Mouse (Mus musculus) lung, embryonic 14.5 days (tissue): ENCODE results near the gene Prkcb. TPM values are rescaled to one million over a fixed set of nuclear protein-coding genes. Genes with fewer than 3 reads are reported as not detected.

ENCODE experiments used
- ATAC-seq: fragments of 200-750 bp; cut with Nextera tagmentation; 2 replicates; pipeline ENCODE4 v1.8.0; 2017; ENCODE audit warnings: mild to moderate bottlenecking, moderate TSS enrichment, moderate library complexity; ENCODE audit not compliant: insufficient read depth
- DNase-seq: peaks from one replicate; pipeline ENCODE4 v3.0.0-alpha.2; 2015
- H3K27ac ChIP-seq: fragments of 300-500 bp; sonication (generic); 2 replicates; pipeline ENCODE4 v1.5.1; 2014; ENCODE audit warnings: low read depth, mild to moderate bottlenecking, moderate library complexity
- H3K27me3 ChIP-seq: fragments of 300-500 bp; sonication (generic); 2 replicates; pipeline ENCODE4 v1.6.1; 2014; ENCODE audit warnings: low read length, control low read depth; ENCODE audit not compliant: insufficient read depth
- H3K36me3 ChIP-seq: fragments of 300-500 bp; sonication (generic); 2 replicates; pipeline ENCODE4 v1.6.1; 2014; ENCODE audit warnings: control low read depth; ENCODE audit not compliant: insufficient read depth
- H3K4me1 ChIP-seq: fragments of 300-500 bp; sonication (generic); 2 replicates; pipeline ENCODE4 v1.6.1; 2014; ENCODE audit warnings: antibody characterized with exemption, control low read depth; ENCODE audit not compliant: insufficient read depth
- H3K4me2 ChIP-seq: fragments of 300-500 bp; sonication (generic); 2 replicates; pipeline ENCODE4 v1.6.1; 2014; ENCODE audit warnings: mild to moderate bottlenecking
- H3K4me3 ChIP-seq: fragments of 300-500 bp; sonication (generic); 2 replicates; pipeline ENCODE4 v1.5.1; 2014; ENCODE audit warnings: low read depth, low read length
- H3K9ac ChIP-seq: fragments of 300-500 bp; sonication (generic); 2 replicates; pipeline ENCODE4 v1.6.1; 2014
- H3K9me3 ChIP-seq: fragments of 300-500 bp; sonication (generic); 2 replicates; pipeline ENCODE4 v1.6.1; 2016; ENCODE audit warnings: low read depth, low read length, control low read depth
- CTCF ChIP-seq: IDR thresholded peaks from 2 replicates; pipeline ENCODE4 v1.5.1; 2016; ENCODE audit warnings: antibody characterized with exemption, low read depth
- WGBS: fragments of 180-500 bp; shearing (Covaris S2); extraction: QIAGEN DNeasy Blood & Tissue Kit; methylation state at CpG from one replicate; pipeline ENCODE4 v1.1.7; 2014; 5-methylcytosine and 5-hydroxymethylcytosine counted together
- polyA plus RNA-seq: library from polyadenylated mRNA; unstranded; fragments of >200 nt; fragmentation: Nextera tagmentation; extraction: Ambion mirVana; gene quantifications from 2 replicates; pipeline ENCODE4 v1.2.1, GENCODE M21; 2014

The Prkcb gene
- polyA plus RNA-seq, 1 experiment from 2014 or later, result 9.7 TPM

DNA sequence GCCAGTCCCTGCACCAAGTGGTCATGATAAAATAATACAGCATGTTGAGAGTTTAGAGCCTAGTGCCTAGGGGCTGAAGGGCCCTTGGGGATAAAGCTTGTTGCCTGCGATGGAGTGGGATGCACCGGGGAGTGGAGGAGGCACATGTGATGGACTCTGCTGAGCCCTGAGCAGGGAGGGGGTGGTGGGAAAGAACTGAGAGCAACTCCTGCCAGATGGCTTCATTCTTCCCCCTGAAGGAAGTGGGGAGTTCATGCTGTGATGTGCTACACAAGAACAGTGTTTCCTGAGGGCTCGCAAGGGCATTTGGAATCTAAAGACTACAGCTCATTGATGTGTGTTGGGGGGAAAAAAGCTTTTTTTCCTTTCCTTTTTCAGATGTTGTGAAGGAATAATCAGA lies 49.5 kb downstream of the Prkcb start:
- Histone ChIP-seq H3K4me1 (no peaks in the 10 kb centered on the region), H3K9ac (no peak overlapping the region), H3K4me3 (no peak overlapping the region), H3K36me3 (no peaks in the 10 kb centered on the region), H3K27me3 (no peaks in the 10 kb centered on the region), H3K4me2 (no peak overlapping the region), H3K27ac (no peak overlapping the region), H3K9me3 (no peaks in the 10 kb centered on the region)
- TF ChIP-seq CTCF, result no peak
- no peak for DNase-seq
- WGBS, result 74% methylated on average over 3 of the region's 3 CpGs
- no peak for ATAC-seq

DNA sequence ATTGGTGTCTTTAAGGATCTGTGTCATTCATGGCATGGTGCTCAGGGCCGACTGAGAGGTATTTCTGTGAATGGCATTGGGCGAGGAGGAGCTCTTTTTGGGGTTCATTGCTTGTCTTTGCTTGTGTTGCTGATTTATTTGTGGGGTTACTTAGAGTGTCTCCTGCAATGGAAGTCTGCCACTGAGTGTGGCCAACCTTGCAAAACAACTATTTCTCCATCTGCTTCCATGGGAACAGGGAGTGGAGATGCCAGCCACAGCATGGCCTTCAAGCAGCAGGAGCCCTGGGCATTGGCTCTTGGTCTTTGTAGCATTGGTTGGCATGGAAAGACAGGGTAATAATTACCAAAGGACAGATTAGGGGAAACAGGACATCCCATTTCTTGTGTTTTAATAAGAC lies 50.9 kb downstream of the Prkcb start:
- H3K4me1 ChIP-seq, result no peaks in the 10 kb centered on the region
- 68% methylated on average over 2 of the region's 2 CpGs for WGBS
- ATAC-seq (no peak), DNase-seq (no peak)
- H3K27me3 ChIP-seq, result no peaks in the 10 kb centered on the region
- no peak for TF ChIP-seq CTCF
- H3K4me2 ChIP-seq, result no peak overlapping the region
- H3K4me3 ChIP-seq, result no peak overlapping the region
- no peak overlapping the region for H3K27ac ChIP-seq
- no peak overlapping the region for H3K9ac ChIP-seq
- no peaks in the 10 kb centered on the region for H3K9me3 ChIP-seq
- no peaks in the 10 kb centered on the region for H3K36me3 ChIP-seq

DNA sequence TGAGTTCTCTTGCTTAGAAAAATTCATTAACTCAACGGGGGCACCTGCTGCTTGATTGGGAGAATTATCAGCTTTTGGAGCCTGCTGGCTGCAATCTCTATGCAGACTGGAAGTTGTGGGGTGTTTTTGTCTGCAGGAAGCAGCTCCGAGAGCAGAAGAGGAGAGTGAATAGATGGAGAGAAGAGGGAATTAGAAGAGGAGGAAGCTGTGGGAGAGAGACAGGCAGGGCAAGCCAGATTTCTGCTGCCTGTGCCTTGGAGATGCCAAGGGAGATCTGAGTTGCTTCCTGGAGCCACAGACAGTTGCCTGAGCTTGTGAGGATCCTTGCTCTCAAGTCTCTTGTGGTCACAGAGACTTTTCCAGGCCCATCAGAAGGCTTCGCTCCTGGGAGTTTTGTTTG lies 53.3 kb downstream of the Prkcb start:
- Histone ChIP-seq H3K27ac (no peak overlapping the region), H3K4me2 (no peak overlapping the region), H3K4me1 (no peaks in the 10 kb centered on the region), H3K9ac (no peak overlapping the region), H3K27me3 (no peaks in the 10 kb centered on the region), H3K9me3 (no peaks in the 10 kb centered on the region), H3K36me3 (no peaks in the 10 kb centered on the region), H3K4me3 (no peak overlapping the region)
- 59% methylated on average over 3 of the region's 3 CpGs for WGBS
- no peak for ATAC-seq
- no peak for DNase-seq
- no peak for TF ChIP-seq CTCF

DNA sequence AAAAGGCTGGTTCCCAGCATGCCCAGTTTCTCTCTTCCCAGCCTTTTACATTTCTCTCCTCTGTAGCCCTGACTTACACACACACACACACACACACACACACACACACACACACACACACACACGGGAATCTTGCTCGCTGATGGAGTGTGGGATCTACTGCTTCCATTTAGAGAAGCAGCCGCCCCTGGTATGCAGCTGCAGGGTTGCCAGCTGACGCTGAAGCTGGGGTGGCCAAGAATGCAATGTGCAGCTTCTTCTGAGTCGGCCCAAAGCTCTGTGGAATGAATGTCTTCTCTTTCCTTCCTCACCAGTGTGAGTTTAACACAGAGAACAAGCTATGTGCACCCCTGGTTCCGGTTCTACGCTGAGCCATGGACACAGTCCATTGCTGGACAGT lies 56.1 kb downstream of the Prkcb start:
- ATAC-seq (peak; percentile 52), DNase-seq (peak; percentile 64)
- no peak for TF ChIP-seq CTCF
- 43% methylated on average over 7 of the region's 7 CpGs for WGBS
- Histone ChIP-seq H3K4me1 (no peaks in the 10 kb centered on the region), H3K4me2 (peak overlapping the region; percentile 29; the same call in 1 of the 2 replicates), H3K27me3 (no peaks in the 10 kb centered on the region), H3K27ac (peak overlapping the region; percentile 21; the same call in 1 of the 2 replicates), H3K9ac (no peak overlapping the region), H3K36me3 (no peaks in the 10 kb centered on the region), H3K4me3 (no peak overlapping the region), H3K9me3 (no peaks in the 10 kb centered on the region)

DNA sequence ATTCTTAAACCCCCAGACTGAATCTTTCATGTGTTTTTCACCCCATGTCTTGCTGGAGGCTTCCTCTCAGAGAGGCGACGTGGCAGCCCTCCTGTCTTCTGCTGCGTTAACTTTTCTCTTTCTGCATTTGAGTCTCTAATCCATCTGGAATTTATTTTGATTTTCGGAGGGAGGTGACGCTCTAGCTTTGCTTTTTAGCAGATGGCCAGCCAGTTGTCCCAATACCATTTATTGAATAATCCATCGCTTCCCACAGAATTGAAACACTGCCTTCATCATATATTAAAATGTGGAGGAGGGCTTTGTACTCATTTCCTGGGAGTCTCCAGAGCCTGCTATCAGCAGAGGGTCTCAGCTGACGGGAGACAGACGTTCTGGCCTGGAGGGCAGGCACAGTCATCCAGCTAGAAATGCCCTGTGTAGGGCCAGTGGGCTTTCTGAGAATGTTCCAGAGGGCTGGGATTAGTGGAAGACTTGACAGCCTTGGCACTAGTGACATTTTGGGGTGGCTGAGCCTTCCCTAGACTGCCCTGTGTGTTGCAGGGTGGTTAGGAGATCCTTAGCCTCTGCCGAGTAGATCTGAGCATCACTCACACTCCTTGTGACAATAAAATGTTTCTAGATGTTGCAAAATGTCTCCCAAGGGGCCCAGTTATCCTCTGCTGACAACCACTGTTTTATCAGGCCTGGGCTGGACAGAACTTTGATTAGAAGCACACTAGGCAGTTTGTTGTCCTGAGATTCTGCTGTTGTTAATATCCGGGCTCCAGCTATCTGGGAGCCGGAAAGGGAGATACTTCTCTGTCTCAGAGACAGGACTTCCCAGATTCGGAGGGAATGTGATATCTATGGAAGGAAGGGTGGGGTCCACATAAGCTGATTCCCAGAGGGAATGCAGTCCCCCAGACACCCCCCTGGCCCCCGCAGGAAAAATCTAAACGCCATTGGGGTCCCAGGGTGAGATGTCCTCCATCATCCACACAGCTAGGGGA lies 58.0 kb downstream of the Prkcb start:
- peak overlapping the region; percentile 58 for H3K27ac ChIP-seq
- H3K9ac ChIP-seq, result no peak overlapping the region
- no peak overlapping the region for H3K4me2 ChIP-seq
- H3K36me3 ChIP-seq, result no peaks in the 10 kb centered on the region
- no peak overlapping the region for H3K4me3 ChIP-seq
- no peak for TF ChIP-seq CTCF
- H3K27me3 ChIP-seq, result no peaks in the 10 kb centered on the region
- H3K9me3 ChIP-seq, result no peaks in the 10 kb centered on the region
- H3K4me1 ChIP-seq, result no peaks in the 10 kb centered on the region
- 57% methylated on average over 14 of the region's 14 CpGs for WGBS
- no peak for ATAC-seq
- peak; percentile 23 for DNase-seq

DNA sequence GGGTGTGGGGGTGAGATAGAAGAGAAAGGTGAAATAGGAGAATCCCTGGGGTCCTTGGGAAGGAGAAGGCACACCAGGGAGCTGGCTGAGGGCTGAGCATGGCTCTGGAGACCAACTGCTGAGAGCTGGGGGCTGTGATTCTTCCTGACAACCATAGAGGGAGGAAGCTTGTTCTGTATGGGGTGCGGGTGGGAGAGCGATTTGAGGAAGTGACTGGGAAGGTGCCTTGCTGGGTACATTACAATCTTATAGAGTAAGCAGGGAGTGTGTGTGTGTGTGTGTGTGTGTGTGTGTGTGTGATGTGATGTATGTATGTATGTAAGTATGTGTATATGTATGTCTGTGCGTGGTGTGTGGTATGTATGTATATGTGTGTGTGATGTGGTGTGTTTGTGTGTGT lies 58.9 kb downstream of the Prkcb start:
- H3K36me3 ChIP-seq, result no peaks in the 10 kb centered on the region
- H3K4me3 ChIP-seq, result no peak overlapping the region
- no peaks in the 10 kb centered on the region for H3K9me3 ChIP-seq
- no peak for DNase-seq
- H3K27ac ChIP-seq, result peak overlapping the region; percentile 30; the same call in 1 of the 2 replicates
- WGBS, result 78% methylated on average over 3 of the region's 3 CpGs
- no peak for ATAC-seq
- TF ChIP-seq CTCF, result no peak
- no peak overlapping the region for H3K4me2 ChIP-seq
- H3K9ac ChIP-seq, result no peak overlapping the region
- H3K27me3 ChIP-seq, result no peaks in the 10 kb centered on the region
- H3K4me1 ChIP-seq, result no peaks in the 10 kb centered on the region

DNA sequence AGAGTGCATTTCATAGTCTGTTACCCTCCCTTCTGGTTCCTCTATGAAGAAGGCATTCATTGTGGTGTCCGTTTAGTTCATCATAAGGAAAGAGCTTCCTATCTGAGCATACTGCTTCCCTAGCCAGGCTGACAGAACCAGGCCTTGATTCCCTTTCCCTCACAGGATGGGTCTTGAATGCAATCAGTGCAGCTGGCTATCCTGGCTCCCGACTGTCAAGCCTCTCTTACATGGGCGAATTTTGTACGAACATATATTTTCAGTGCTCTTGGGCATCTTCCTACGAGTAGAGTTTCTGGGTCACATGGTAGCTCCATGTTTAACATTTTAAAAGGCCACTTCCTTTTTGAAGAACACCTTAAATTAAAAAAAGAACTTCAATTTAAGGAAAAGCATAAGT lies 61.4 kb downstream of the Prkcb start:
- no peak overlapping the region for H3K4me2 ChIP-seq

More for the DNA sequence above, 61.4 kb downstream of the Prkcb start:
- no peak for TF ChIP-seq CTCF
- H3K9ac ChIP-seq, result no peak overlapping the region
- H3K4me1 ChIP-seq, result no peaks in the 10 kb centered on the region
- no peaks in the 10 kb centered on the region for H3K9me3 ChIP-seq
- no peak overlapping the region for H3K27ac ChIP-seq
- H3K36me3 ChIP-seq, result no peaks in the 10 kb centered on the region
- 84% methylated on average over 5 of the region's 5 CpGs for WGBS
- DNase-seq, result no peak
- H3K4me3 ChIP-seq, result no peak overlapping the region
- no peaks in the 10 kb centered on the region for H3K27me3 ChIP-seq
- ATAC-seq, result no peak
